Mouse (Mus musculus) heart, postnatal 0 days (tissue): ENCODE results near the gene Otoa.

Experiments
- CTCF ChIP-seq: IDR thresholded peaks from 2 replicates; pipeline ENCODE4 v1.5.1; 2016; ENCODE audit warnings: antibody characterized with exemption, control low read depth, low read depth
- EP300 ChIP-seq: IDR thresholded peaks from 2 replicates; pipeline ENCODE4 v1.6.1; 2016; ENCODE audit warnings: antibody characterized with exemption, low read depth

DNA sequence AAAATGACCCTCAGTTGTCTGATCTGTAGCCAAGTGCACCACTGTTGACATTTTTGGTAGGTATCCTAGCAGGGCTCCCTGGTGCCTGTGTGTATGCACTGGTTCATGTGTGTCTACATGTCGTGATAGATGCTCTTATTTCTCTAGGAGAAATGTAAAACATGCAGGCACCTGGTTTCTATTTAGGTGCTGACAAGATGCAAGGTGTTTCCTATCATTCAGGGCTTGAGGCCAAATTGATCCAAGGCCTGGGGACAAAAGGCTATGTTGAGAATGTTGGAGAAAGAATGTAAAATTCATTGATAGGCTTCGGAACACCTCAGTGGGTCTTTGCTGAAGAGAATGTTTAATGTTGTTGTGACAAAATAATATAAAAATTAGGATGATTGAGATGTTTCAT, 366 bp downstream of the Otoa start:
- TF ChIP-seq EP300 (no peak), CTCF (no peak)
